ENCODE assay signal across 8 mouse cellular contexts in the genomic region with DNA sequence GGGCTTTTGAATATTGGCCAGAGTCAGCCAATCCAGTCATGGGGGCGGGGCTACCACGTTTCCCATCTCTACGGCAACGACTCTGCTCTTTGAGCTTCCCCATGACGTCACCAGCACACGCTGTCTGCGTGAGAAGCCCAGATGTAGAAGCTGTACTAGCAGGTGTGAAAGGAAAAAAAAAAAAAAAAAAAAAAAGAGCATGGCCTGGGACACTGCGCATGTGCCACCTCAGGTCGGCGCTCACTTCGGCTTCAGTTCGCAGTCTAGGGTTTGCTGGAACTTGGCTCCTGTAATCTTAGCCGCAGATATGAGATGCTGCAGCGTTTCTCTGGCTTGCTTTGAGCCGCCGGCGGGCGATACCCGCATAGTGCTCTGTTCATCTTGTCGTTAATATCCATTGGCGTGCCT.
DNase-seq lines count a peak whose midpoint lies in the region; ATAC-seq and TF ChIP-seq lines count a peak whose summit lies in the region.

No protein-coding gene starts in this region.

- H3K4me2 ChIP-seq in lung, embryonic 15.5 days, result peak overlapping the region; percentile 47
- H3K4me2 ChIP-seq in kidney, postnatal 0 days (ENCODE audit: low read length), result peak overlapping the region; percentile 42

- peak; percentile 53; the same call in 1 of the 2 replicates for ATAC-seq in lung, embryonic 15.5 days (ENCODE audit: borderline replicate concordance, extremely low read depth, low FRiP score, low TSS enrichment)
- peak; percentile 75 for ATAC-seq in kidney, postnatal 0 days (replicated peaks; ENCODE audit: low FRiP score, low read depth)
- ATAC-seq in megakaryocyte, adult 5-6 weeks (ENCODE audit: poor library complexity, severe bottlenecking), result peak; percentile 12
- no peak for ATAC-seq in granulocyte monocyte progenitor cell, adult 5-6 weeks (replicated peaks; ENCODE audit: poor library complexity, severe bottlenecking)

- H3K27me3 ChIP-seq in lung, embryonic 15.5 days, result 0 out of 2 replicates have a peak, but pooled peaks cover 10% of the 10 kb centered on the region
- no peaks in the 10 kb centered on the region for H3K27me3 ChIP-seq in kidney, postnatal 0 days (ENCODE audit: insufficient read depth, low read length)

- H3K27ac ChIP-seq in lung, embryonic 15.5 days, result no peak overlapping the region
- H3K27ac ChIP-seq in kidney, postnatal 0 days, result no peak overlapping the region

- DNase-seq in lung, adult 2 months, result no peak
- DNase-seq in c-Kit-positive CD71-positive TER-119-positive erythroid progenitor cells, embryonic 14.5 days (ENCODE audit: low spot score), result peak; percentile 71
- DNase-seq in forelimb bud, embryonic 11.5 days (ENCODE audit: low read depth, low spot score), result peak; percentile 89
- DNase-seq in kidney, postnatal 0 days (ENCODE audit: low spot score), result peak; percentile 70
- DNase-seq in skeletal muscle tissue, adult 2 months (ENCODE audit: low read depth, low spot score), result peak; percentile 58

- no peaks in the 10 kb centered on the region for H3K9me3 ChIP-seq in lung, embryonic 15.5 days
- H3K9me3 ChIP-seq in kidney, postnatal 0 days (replicated peaks; ENCODE audit: low read length), result no peaks in the 10 kb centered on the region

- H3K4me3 ChIP-seq in lung, embryonic 15.5 days, result peak overlapping the region; percentile 9; the same call in 1 of the 2 replicates
- H3K4me3 ChIP-seq in lung, adult 2 months (replicated peaks; ENCODE audit: extremely low read depth, low read depth, low read length), result no peak overlapping the region
- H3K4me3 ChIP-seq in kidney, postnatal 0 days (replicated peaks; ENCODE audit: low read depth, low read length), result no peak overlapping the region

- 3% methylated on average over 21 of the region's 21 CpGs for WGBS in lung, embryonic 15.5 days
- WGBS in lung, adult 2 months, result 14% methylated on average over 21 of the region's 21 CpGs
- 5% methylated on average over 20 of the region's 21 CpGs for WGBS in kidney, postnatal 0 days

- H3K36me3 ChIP-seq in lung, embryonic 15.5 days, result no peaks in the 10 kb centered on the region
- H3K36me3 ChIP-seq in kidney, postnatal 0 days (ENCODE audit: insufficient read depth, low read length), result no peaks in the 10 kb centered on the region

- no peak overlapping the region for H3K9ac ChIP-seq in lung, embryonic 15.5 days
- no peak overlapping the region for H3K9ac ChIP-seq in kidney, postnatal 0 days (ENCODE audit: low read depth, low read length)

- H3K4me1 ChIP-seq in lung, embryonic 15.5 days, result peaks cover 14% of the 10 kb centered on the region
- no peaks in the 10 kb centered on the region for H3K4me1 ChIP-seq in lung, adult 2 months (ENCODE audit: control insufficient read depth, insufficient read depth, low read length)
- 0 out of 2 replicates have a peak, but pooled peaks cover 3% of the 10 kb centered on the region for H3K4me1 ChIP-seq in kidney, postnatal 0 days (replicated peaks; ENCODE audit: insufficient read depth, low read length)

- no peak for TF ChIP-seq CTCF in lung, adult 2 months (IDR thresholded peaks at IDR 0.05; ENCODE audit: insufficient read depth, low read length)
- no peak for TF ChIP-seq CTCF in kidney, postnatal 0 days (IDR thresholded peaks at IDR 0.05; ENCODE audit: low read depth)

- no peak for TF ChIP-seq POLR2A in lung, adult 2 months (IDR thresholded peaks at IDR 0.05; ENCODE audit: borderline replicate concordance, extremely low read depth, low read depth, low read length)
